Mouse (Mus musculus) thymus, adult 2 months (tissue): ENCODE measurements around the gene Pgls. TPM values are rescaled to one million over a fixed set of nuclear protein-coding genes. Genes with fewer than 3 reads are reported as not detected.

ENCODE experiments used
- DNase-seq: peaks from one replicate; pipeline ENCODE4 v3.0.0; 2021
- H3K27ac ChIP-seq: fragments of 200-500 bp; 2 replicates; pipeline ENCODE4 v1.5.1; 2012; ENCODE audit warnings: low read length, control low read depth; ENCODE audit not compliant: control insufficient read depth, insufficient read depth
- H3K27me3 ChIP-seq: fragments of 200-500 bp; 2 replicates; pipeline ENCODE4 v1.6.1; 2012; ENCODE audit warnings: mild to moderate bottlenecking, low read length, moderate library complexity, mixed read lengths; ENCODE audit not compliant: control insufficient read depth, insufficient read depth
- H3K36me3 ChIP-seq: fragments of 200-500 bp; 2 replicates; pipeline ENCODE4 v1.6.1; 2012; ENCODE audit warnings: mild to moderate bottlenecking, low read length, moderate library complexity; ENCODE audit not compliant: control insufficient read depth, insufficient read depth
- H3K4me1 ChIP-seq: fragments of 200-500 bp; replicated peaks from 2 replicates; pipeline ENCODE4 v1.6.1; 2012; ENCODE audit warnings: low read length; ENCODE audit not compliant: control insufficient read depth, insufficient read depth
- H3K4me3 ChIP-seq: fragments of 200-500 bp; 2 replicates; pipeline ENCODE4 v1.5.1; 2012; ENCODE audit warnings: mild to moderate bottlenecking, low read length, control low read depth, moderate library complexity; ENCODE audit not compliant: control insufficient read depth, insufficient read depth
- CTCF ChIP-seq: fragments of 200-500 bp; IDR thresholded peaks from 2 replicates; pipeline ENCODE4 v1.5.1; 2012; ENCODE audit warnings: mild to moderate bottlenecking, control low read depth, low read length, moderate library complexity, borderline replicate concordance; ENCODE audit not compliant: control insufficient read depth, poor library complexity, insufficient read depth; ENCODE audit errors: extremely low read depth
- POLR2A ChIP-seq: fragments of 200-500 bp; IDR thresholded peaks from 2 replicates; pipeline ENCODE4 v1.6.1; 2012; ENCODE audit warnings: mild to moderate bottlenecking, low read length, control low read depth, moderate library complexity; ENCODE audit not compliant: control insufficient read depth, poor library complexity, insufficient read depth; ENCODE audit errors: extremely low read depth
- WGBS: fragments of 180-500 bp; shearing (Covaris S2); methylation state at CpG from one replicate; pipeline ENCODE4 v1.1.7; 2018; 5-methylcytosine and 5-hydroxymethylcytosine counted together
- polyA plus RNA-seq: library from polyadenylated mRNA; depleted of rRNA; stranded (reverse); fragments of >200 nt; gene quantifications from 2 replicates; pipeline ENCODE4 v1.2.3, GENCODE M21; 2012

Pgls gene
- polyA plus RNA-seq, 1 experiment, result 280 TPM

- DNase-seq, result no peak
- H3K27me3 ChIP-seq, result no peaks in the 10 kb centered on the region
- TF ChIP-seq POLR2A (no peak), CTCF (no peak)
- H3K27ac ChIP-seq, result peak overlapping the region; percentile 14; the same call in 1 of the 2 replicates
- no peak overlapping the region for H3K4me3 ChIP-seq
- WGBS, result 30% methylated on average over 9 of the region's 9 CpGs
- H3K36me3 ChIP-seq, result peaks cover 9% of the 10 kb centered on the region; the same call in 1 of the 2 replicates
- peaks cover 26% of the 10 kb centered on the region for H3K4me1 ChIP-seq
These were observed 35.5 kb downstream of the Pgls start for GRCm38 (mm10) chr8:71627265-71628099.

- no peak for DNase-seq
- Histone ChIP-seq H3K4me1 (peaks cover 28% of the 10 kb centered on the region), H3K4me3 (peak overlapping the region; percentile 53), H3K27me3 (no peaks in the 10 kb centered on the region), H3K27ac (no peak overlapping the region), H3K36me3 (peaks cover 2% of the 10 kb centered on the region; the same call in 1 of the 2 replicates)
- WGBS, result 8% methylated on average over 16 of the region's 16 CpGs
- TF ChIP-seq CTCF (no peak), POLR2A (no peak)
These were observed 36.6 kb downstream of the Pgls start for GRCm38 (mm10) chr8:71628396-71629095.

GRCm38 (mm10) chr8:71629096-71629697 is 37.2 kb downstream of the Pgls start:
- H3K27me3 ChIP-seq, result no peaks in the 10 kb centered on the region
- TF ChIP-seq CTCF (peak; percentile 67; the same call in 1 of the 2 replicates), POLR2A (no peak)
- no peaks in the 10 kb centered on the region for H3K36me3 ChIP-seq
- H3K27ac ChIP-seq, result no peak overlapping the region
- peak overlapping the region; percentile 53 for H3K4me3 ChIP-seq
- DNase-seq, result peak; percentile 95
- WGBS, result under 1% methylated on average over 55 of the region's 55 CpGs
- peaks cover 34% of the 10 kb centered on the region for H3K4me1 ChIP-seq

- Histone ChIP-seq H3K27me3 (no peaks in the 10 kb centered on the region), H3K36me3 (no peaks in the 10 kb centered on the region), H3K4me3 (peak overlapping the region; percentile 53), H3K27ac (no peak overlapping the region), H3K4me1 (peaks cover 40% of the 10 kb centered on the region)
- TF ChIP-seq CTCF, result no peak
- 5% methylated on average over 25 of the region's 25 CpGs for WGBS
- DNase-seq, result peak; percentile 54
These were observed 37.8 kb downstream of the Pgls start for GRCm38 (mm10) chr8:71629781-71630212.

- 68% methylated on average over 6 of the region's 6 CpGs for WGBS
- no peak for TF ChIP-seq POLR2A
- no peak for TF ChIP-seq CTCF
- DNase-seq, result no peak
- H3K4me3 ChIP-seq, result no peak overlapping the region
- peaks cover 41% of the 10 kb centered on the region for H3K4me1 ChIP-seq
- H3K27ac ChIP-seq, result no peak overlapping the region
- no peaks in the 10 kb centered on the region for H3K27me3 ChIP-seq
- H3K36me3 ChIP-seq, result no peaks in the 10 kb centered on the region
These were observed 38.8 kb downstream of the Pgls start for GRCm38 (mm10) chr8:71630761-71631160.

- TF ChIP-seq POLR2A (no peak), CTCF (no peak)
- H3K36me3 ChIP-seq, result no peaks in the 10 kb centered on the region
- no peak for DNase-seq
- H3K4me3 ChIP-seq, result no peak overlapping the region
- H3K27ac ChIP-seq, result no peak overlapping the region
- H3K4me1 ChIP-seq, result peaks cover 40% of the 10 kb centered on the region
- H3K27me3 ChIP-seq, result no peaks in the 10 kb centered on the region
- WGBS, result 34% methylated on average over 2 of the region's 2 CpGs
These were observed 39.9 kb downstream of the Pgls start for GRCm38 (mm10) chr8:71631897-71632296.
